Mouse (Mus musculus) liver, embryonic 14.5 days (tissue): ENCODE results near the gene Pde4d.

Source experiments
- CTCF ChIP-seq: IDR thresholded peaks from 2 replicates; pipeline ENCODE4 v1.5.1; 2016; ENCODE audit warnings: antibody characterized with exemption, low read depth, control low read depth
- EP300 ChIP-seq: IDR thresholded peaks from 2 replicates; pipeline ENCODE4 v1.6.1; 2016; ENCODE audit warnings: antibody characterized with exemption, low read depth

- TF ChIP-seq CTCF = no peak
- TF ChIP-seq EP300 = no peak
These were observed 1245.3 kb downstream of the Pde4d start for GRCm38 (mm10) chr13:109695098-109695497.
